Mouse (Mus musculus): ENCODE measurements around the gene Smim24.

DNA sequence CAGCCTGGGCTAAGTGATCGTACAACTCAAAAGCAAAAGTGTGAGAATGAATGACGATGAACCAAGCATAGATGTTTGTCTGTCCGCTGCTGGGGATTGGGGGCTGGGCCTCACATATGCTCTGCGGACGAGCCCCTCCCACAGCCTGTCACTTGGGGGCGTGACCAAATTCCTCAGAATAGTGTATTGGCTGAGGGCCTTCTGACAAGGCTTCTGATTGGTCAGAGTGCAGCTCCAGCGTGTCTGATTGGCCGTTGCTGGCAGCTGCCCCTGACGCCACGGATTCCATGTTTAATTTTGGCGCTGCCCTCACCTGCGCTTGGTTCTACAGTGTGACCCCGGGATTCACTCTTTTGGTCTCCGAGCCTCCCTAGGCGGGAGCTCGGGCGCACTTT lies 40.0 kb downstream of the Smim24 start:
- TF ChIP-seq CTCF (IDR thresholded peaks at IDR 0.05; ENCODE audit: low read depth) (no peak), EP300 (IDR thresholded peaks at IDR 0.05; ENCODE audit: low read depth) (peak; percentile 95)

Measured in heart, postnatal 0 days (tissue).